Mouse (Mus musculus): ENCODE results near the gene Csnk1d. TPM values are rescaled to one million over a fixed set of nuclear protein-coding genes. Genes with fewer than 3 reads are reported as not detected.

Csnk1d gene
- total and polyA plus RNA-seq, 3 experiments = 73.6 to 195 (median 116) TPM

DNA sequence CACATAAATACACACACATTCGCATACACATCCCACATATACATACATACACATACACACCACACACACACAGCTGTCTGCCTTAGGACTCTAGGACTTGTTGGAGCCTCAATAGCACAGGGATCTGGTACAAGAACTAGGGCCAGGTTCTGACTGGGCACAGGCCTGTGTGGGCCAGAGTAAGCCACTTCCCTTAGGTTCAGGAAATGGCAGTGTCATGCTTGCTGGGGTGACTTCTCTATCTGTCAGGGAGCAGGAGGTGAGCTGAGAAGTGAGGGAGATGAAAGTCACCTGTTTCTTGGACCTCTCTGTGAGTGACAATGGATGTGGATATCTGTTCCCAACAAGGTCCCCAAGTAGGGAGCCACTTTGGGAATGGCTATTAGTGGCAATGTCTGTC is 53.2 kb downstream of the Csnk1d start:
- ATAC-seq (ENCODE audit: extremely low read depth, insufficient number of reproducible peaks, low FRiP score, poor library complexity, severe bottlenecking) = no peak
- Histone ChIP-seq H3K4me3 (ENCODE audit: low read depth, low read length) (no peak overlapping the region), H3K27me3 (ENCODE audit: insufficient read depth, low read length) (no peaks in the 10 kb centered on the region; the same call in 1 of the 2 replicates), H3K36me3 (replicated peaks) (no peaks in the 10 kb centered on the region), H3K9me3 (replicated peaks) (no peaks in the 10 kb centered on the region), H3K4me1 (ENCODE audit: insufficient read depth, low read depth, low read length) (peaks cover 29% of the 10 kb centered on the region)
- TF ChIP-seq GATA1 (IDR thresholded peaks at IDR 0.05; ENCODE audit: borderline replicate concordance, low read length) = no peak
- no peak for DNase-seq (ENCODE audit: low spot score)

- peaks cover 7% of the 10 kb centered on the region for H3K4me1 ChIP-seq (ENCODE audit: insufficient read depth, low read depth, low read length)
- DNase-seq (ENCODE audit: low spot score) = peak; percentile 43
- H3K27me3 ChIP-seq (ENCODE audit: insufficient read depth, low read length) = peaks cover 3% of the 10 kb centered on the region
- TF ChIP-seq GATA1 (IDR thresholded peaks at IDR 0.05; ENCODE audit: borderline replicate concordance, low read length) = no peak
- no peak for TF ChIP-seq GATA2 (IDR thresholded peaks at IDR 0.05; ENCODE audit: borderline replicate concordance, low read depth, low read length)
- no peak for TF ChIP-seq POLR2AphosphoS5 (IDR thresholded peaks at IDR 0.05; ENCODE audit: insufficient replicate concordance, low read depth, low read length)
- ATAC-seq (ENCODE audit: extremely low read depth, insufficient number of reproducible peaks, low FRiP score, poor library complexity, severe bottlenecking) = peak; percentile 70
- no peaks in the 10 kb centered on the region for H3K9me3 ChIP-seq (replicated peaks)
- H3K36me3 ChIP-seq (replicated peaks) = peaks cover 11% of the 10 kb centered on the region
- H3K4me3 ChIP-seq (ENCODE audit: low read depth, low read length) = peak within 1 kb of the TSS; percentile 76
Observed at GRCm38 (mm10) chr11:120932564-120933398, 58.3 kb downstream of the Csnk1d start, which contains the start of gene Ccdc57. Ccdc57 (minus strand) TSS chr11:120932872.

GRCm38 (mm10) chr11:120931479-120931878 is 59.7 kb downstream of the Csnk1d start:
- no peak for DNase-seq (ENCODE audit: low spot score)
- no peak for ATAC-seq (ENCODE audit: extremely low read depth, insufficient number of reproducible peaks, low FRiP score, poor library complexity, severe bottlenecking)
- Histone ChIP-seq H3K27me3 (ENCODE audit: insufficient read depth, low read length) (peaks cover 3% of the 10 kb centered on the region), H3K4me1 (ENCODE audit: insufficient read depth, low read depth, low read length) (peaks cover 7% of the 10 kb centered on the region), H3K9me3 (replicated peaks) (no peaks in the 10 kb centered on the region), H3K4me3 (ENCODE audit: low read depth, low read length) (no peak overlapping the region), H3K36me3 (replicated peaks) (peaks cover 18% of the 10 kb centered on the region)
- TF ChIP-seq GATA1 (IDR thresholded peaks at IDR 0.05; ENCODE audit: borderline replicate concordance, low read length) (no peak), POLR2AphosphoS5 (IDR thresholded peaks at IDR 0.05; ENCODE audit: insufficient replicate concordance, low read depth, low read length) (no peak), GATA2 (IDR thresholded peaks at IDR 0.05; ENCODE audit: borderline replicate concordance, low read depth, low read length) (no peak), CTCF (IDR thresholded peaks at IDR 0.05; ENCODE audit: low read depth, low read length) (no peak), TAL1 (conservative IDR thresholded peaks at IDR 0.05; ENCODE audit: low read depth, low read length) (no peak)

DNA sequence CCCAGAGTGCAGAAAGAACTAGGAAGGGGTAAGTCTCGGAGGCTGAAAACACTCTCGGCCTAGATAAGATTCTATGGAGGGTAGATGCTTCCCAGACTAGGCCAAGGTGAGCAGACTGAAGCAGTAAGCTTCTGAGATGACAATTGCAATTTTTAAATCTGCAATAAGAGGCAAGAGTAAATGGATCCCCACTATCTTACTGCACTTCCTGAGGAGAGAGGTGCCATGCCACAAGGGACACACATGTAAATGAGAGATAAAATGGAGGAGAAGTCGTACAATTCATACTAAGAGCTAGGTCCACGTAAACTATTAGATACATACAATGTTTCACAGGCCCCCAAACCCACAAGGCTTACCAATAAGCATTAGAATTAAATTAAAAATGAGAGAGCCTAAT is 62.7 kb downstream of the Csnk1d start:
- Histone ChIP-seq H3K27me3 (ENCODE audit: insufficient read depth, low read length) (peaks cover 3% of the 10 kb centered on the region), H3K4me1 (ENCODE audit: insufficient read depth, low read depth, low read length) (peaks cover 7% of the 10 kb centered on the region), H3K36me3 (replicated peaks) (peaks cover 45% of the 10 kb centered on the region), H3K4me3 (ENCODE audit: low read depth, low read length) (no peak overlapping the region), H3K9me3 (replicated peaks) (no peaks in the 10 kb centered on the region)
- no peak for TF ChIP-seq GATA2 (IDR thresholded peaks at IDR 0.05; ENCODE audit: borderline replicate concordance, low read depth, low read length)
- no peak for TF ChIP-seq POLR2AphosphoS5 (IDR thresholded peaks at IDR 0.05; ENCODE audit: insufficient replicate concordance, low read depth, low read length)
- TF ChIP-seq GATA1 (IDR thresholded peaks at IDR 0.05; ENCODE audit: borderline replicate concordance, low read length) = no peak
- no peak for TF ChIP-seq CTCF (IDR thresholded peaks at IDR 0.05; ENCODE audit: low read depth, low read length)
- TF ChIP-seq TAL1 (conservative IDR thresholded peaks at IDR 0.05; ENCODE audit: low read depth, low read length) = no peak
- no peak for ATAC-seq (ENCODE audit: extremely low read depth, insufficient number of reproducible peaks, low FRiP score, poor library complexity, severe bottlenecking)
- DNase-seq (ENCODE audit: low spot score) = no peak

DNA sequence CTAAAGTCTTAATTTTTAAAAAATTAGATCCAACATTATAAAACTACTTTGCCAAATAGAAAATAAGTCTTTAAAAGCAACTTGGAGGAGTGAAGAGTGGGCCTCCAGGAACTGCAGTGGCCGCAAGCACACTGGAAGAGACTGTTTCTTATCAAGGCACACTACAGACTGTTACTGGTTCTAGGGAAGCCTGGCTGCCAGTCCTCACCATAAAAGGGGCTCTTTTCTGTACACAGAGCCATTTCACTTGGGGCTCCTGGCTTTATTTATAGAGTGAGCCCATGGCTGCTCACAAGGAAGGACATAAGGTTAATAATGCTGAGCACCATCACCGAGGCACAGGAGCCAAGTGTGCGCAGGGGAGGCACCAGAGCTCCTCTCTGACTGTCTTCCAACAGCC is 68.6 kb downstream of the Csnk1d start:
- ATAC-seq (ENCODE audit: extremely low read depth, insufficient number of reproducible peaks, low FRiP score, poor library complexity, severe bottlenecking) = no peak
- Histone ChIP-seq H3K4me3 (ENCODE audit: low read depth, low read length) (no peak overlapping the region), H3K9me3 (replicated peaks) (no peaks in the 10 kb centered on the region), H3K27me3 (ENCODE audit: insufficient read depth, low read length) (peaks cover 2% of the 10 kb centered on the region; the same call in 1 of the 2 replicates), H3K4me1 (ENCODE audit: insufficient read depth, low read depth, low read length) (no peaks in the 10 kb centered on the region), H3K36me3 (replicated peaks) (peaks cover 70% of the 10 kb centered on the region)
- TF ChIP-seq POLR2AphosphoS5 (IDR thresholded peaks at IDR 0.05; ENCODE audit: insufficient replicate concordance, low read depth, low read length) (no peak), GATA1 (IDR thresholded peaks at IDR 0.05; ENCODE audit: borderline replicate concordance, low read length) (no peak), CTCF (IDR thresholded peaks at IDR 0.05; ENCODE audit: low read depth, low read length) (no peak), TAL1 (conservative IDR thresholded peaks at IDR 0.05; ENCODE audit: low read depth, low read length) (no peak), GATA2 (IDR thresholded peaks at IDR 0.05; ENCODE audit: borderline replicate concordance, low read depth, low read length) (no peak)
- no peak for DNase-seq (ENCODE audit: low spot score)

DNA sequence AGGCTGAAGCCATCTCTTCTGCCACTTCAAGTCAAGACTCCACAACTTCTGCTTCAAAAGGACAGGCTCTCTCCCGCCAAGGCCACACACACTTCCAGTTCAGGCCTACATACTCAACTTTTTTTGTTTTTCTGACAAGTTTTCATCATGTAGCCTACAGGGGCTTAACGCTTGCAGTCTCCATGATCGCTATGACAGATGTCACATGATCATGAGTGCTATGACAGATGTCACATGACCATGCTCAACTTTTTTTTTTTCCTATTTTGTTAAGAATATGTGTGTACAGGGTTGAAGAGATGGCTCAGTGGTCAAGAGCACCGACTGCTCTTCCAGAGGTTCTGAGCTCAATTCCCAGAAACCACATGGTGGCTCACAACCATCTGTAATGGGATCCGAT is 73.4 kb downstream of the Csnk1d start:
- TF ChIP-seq GATA1 (IDR thresholded peaks at IDR 0.05; ENCODE audit: borderline replicate concordance, low read length) (no peak), CTCF (IDR thresholded peaks at IDR 0.05; ENCODE audit: low read depth, low read length) (no peak), GATA2 (IDR thresholded peaks at IDR 0.05; ENCODE audit: borderline replicate concordance, low read depth, low read length) (no peak), POLR2AphosphoS5 (IDR thresholded peaks at IDR 0.05; ENCODE audit: insufficient replicate concordance, low read depth, low read length) (no peak)
- ATAC-seq (ENCODE audit: extremely low read depth, insufficient number of reproducible peaks, low FRiP score, poor library complexity, severe bottlenecking) (no peak), DNase-seq (ENCODE audit: low spot score) (no peak)
- Histone ChIP-seq H3K36me3 (replicated peaks) (peaks cover 57% of the 10 kb centered on the region), H3K27me3 (ENCODE audit: insufficient read depth, low read length) (peaks cover 2% of the 10 kb centered on the region; the same call in 1 of the 2 replicates), H3K9me3 (replicated peaks) (no peaks in the 10 kb centered on the region), H3K4me3 (ENCODE audit: low read depth, low read length) (no peak overlapping the region), H3K4me1 (ENCODE audit: insufficient read depth, low read depth, low read length) (no peaks in the 10 kb centered on the region)
